Mouse (Mus musculus) embryonic facial prominence, embryonic 11.5 days (tissue): ENCODE results near the gene Cggbp1. TPM values are rescaled to one million over a fixed set of nuclear protein-coding genes. Genes with fewer than 3 reads are reported as not detected.
"Not testable (repeated sequence)": the region's sequence is repeated elsewhere in the genome, so short reads cannot be mapped to it uniquely, and the experiment has no call there.

Experiments
- ATAC-seq: fragments of 200-750 bp; cut with Nextera tagmentation; replicated peaks from 2 replicates; pipeline ENCODE4 v1.8.0; 2017; ENCODE audit warnings: low read depth; ENCODE audit not compliant: insufficient number of reproducible peaks, low FRiP score, low TSS enrichment
- DNase-seq: peaks from one replicate; pipeline ENCODE4 v3.0.0-alpha.2; 2015; ENCODE audit warnings: low spot score
- H3K27ac ChIP-seq: fragments of 300-500 bp; sonication (generic); replicated peaks from 2 replicates; pipeline ENCODE4 v1.5.1; 2014; ENCODE audit warnings: mild to moderate bottlenecking, low read depth, low read length, control low read depth
- H3K27me3 ChIP-seq: fragments of 300-500 bp; sonication (generic); 2 replicates; pipeline ENCODE4 v1.6.1; 2014; ENCODE audit warnings: mild to moderate bottlenecking, low read length, moderate library complexity, mixed read lengths; ENCODE audit not compliant: control insufficient read depth, insufficient read depth
- H3K36me3 ChIP-seq: fragments of 300-500 bp; sonication (generic); replicated peaks from 2 replicates; pipeline ENCODE4 v1.6.1; 2014; ENCODE audit warnings: low read depth, mild to moderate bottlenecking, low read length, moderate library complexity, mixed read lengths; ENCODE audit not compliant: control insufficient read depth, insufficient read depth
- H3K4me1 ChIP-seq: fragments of 300-500 bp; sonication (generic); 2 replicates; pipeline ENCODE4 v1.6.1; 2014; ENCODE audit warnings: low read length, mixed read lengths; ENCODE audit not compliant: control insufficient read depth, insufficient read depth
- H3K4me2 ChIP-seq: fragments of 300-500 bp; sonication (generic); 2 replicates; pipeline ENCODE4 v1.6.1; 2014; ENCODE audit warnings: low read depth, mild to moderate bottlenecking, control low read depth, low read length, moderate library complexity
- H3K4me3 ChIP-seq: fragments of 300-500 bp; sonication (generic); 2 replicates; pipeline ENCODE4 v1.5.1; 2014; ENCODE audit warnings: low read depth, low read length, control low read depth
- H3K9ac ChIP-seq: fragments of 300-500 bp; sonication (generic); replicated peaks from 2 replicates; pipeline ENCODE4 v1.6.1; 2014; ENCODE audit warnings: mild to moderate bottlenecking, control low read depth, low read length
- H3K9me3 ChIP-seq: fragments of 300-500 bp; sonication (generic); replicated peaks from 2 replicates; pipeline ENCODE4 v1.6.1; 2016; ENCODE audit warnings: mild to moderate bottlenecking, low read length, inconsistent platforms, mixed read lengths; ENCODE audit not compliant: control insufficient read depth
- WGBS: fragments of 180-500 bp; shearing (Covaris S2); extraction: QIAGEN DNeasy Blood & Tissue Kit; methylation state at CpG from one replicate; pipeline ENCODE4 v1.1.7; 2014; 5-methylcytosine and 5-hydroxymethylcytosine counted together
- polyA plus RNA-seq: library from polyadenylated mRNA; unstranded; fragments of >200 nt; fragmentation: Nextera tagmentation; extraction: Ambion mirVana; gene quantifications from 2 replicates; pipeline ENCODE4 v1.2.1, GENCODE M21; 2014

Cggbp1 gene
- polyA plus RNA-seq, 1 experiment from 2014 or later = 145 TPM

DNA sequence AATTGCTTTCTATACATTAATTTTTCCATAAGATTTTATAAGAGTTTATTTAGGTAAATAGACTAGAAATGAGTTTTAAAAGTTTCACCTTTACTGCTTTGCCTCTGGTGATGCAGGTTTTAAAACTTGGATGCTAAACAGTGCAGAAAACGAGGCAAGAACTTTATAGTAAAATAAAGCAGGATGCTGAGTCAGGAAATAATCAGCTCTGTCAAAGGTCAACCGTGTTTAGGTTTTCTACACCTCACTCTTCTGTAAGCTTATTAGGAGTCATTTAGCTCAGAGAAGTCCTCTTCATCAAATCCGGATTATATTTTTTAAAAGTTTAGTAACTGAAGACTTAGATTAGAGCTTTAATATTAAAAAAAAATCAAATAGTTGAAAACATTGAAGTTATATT is 5.2 kb downstream of the Cggbp1 start:
- no peaks in the 10 kb centered on the region for H3K4me1 ChIP-seq
- no peaks in the 10 kb centered on the region for H3K27me3 ChIP-seq
- no peaks in the 10 kb centered on the region for H3K9me3 ChIP-seq
- no peak for DNase-seq
- peaks cover 8% of the 10 kb centered on the region for H3K36me3 ChIP-seq
- 84% methylated on average over 3 of the region's 3 CpGs for WGBS
- H3K4me2 ChIP-seq = no peak overlapping the region
- no peak overlapping the region for H3K27ac ChIP-seq
- no peak overlapping the region for H3K4me3 ChIP-seq
- ATAC-seq = no peak
- no peak overlapping the region for H3K9ac ChIP-seq

DNA sequence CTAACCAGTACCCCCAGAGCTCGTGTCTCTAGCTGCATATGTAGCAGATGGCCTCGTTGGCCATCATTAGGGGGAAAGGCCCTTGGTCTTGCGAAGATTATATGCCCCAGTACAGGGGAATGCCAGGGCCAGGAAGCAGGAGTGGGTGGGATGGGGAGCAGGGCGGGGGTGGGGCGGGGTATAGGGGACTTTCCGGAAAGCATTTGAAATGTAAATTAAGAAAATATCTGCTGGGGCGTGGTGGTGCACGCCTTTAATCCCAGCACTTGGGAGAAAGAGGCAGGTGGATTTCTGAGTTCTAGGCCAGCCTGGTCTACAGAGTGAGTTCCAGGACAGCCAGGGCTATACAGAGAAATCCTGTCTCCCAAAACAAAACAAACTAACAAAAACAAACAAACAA is 14.0 kb downstream of the Cggbp1 start:
- H3K4me1 ChIP-seq, ATAC-seq: not testable (repeated sequence)
- 85% methylated on average over 8 of the region's 8 CpGs for WGBS

DNA sequence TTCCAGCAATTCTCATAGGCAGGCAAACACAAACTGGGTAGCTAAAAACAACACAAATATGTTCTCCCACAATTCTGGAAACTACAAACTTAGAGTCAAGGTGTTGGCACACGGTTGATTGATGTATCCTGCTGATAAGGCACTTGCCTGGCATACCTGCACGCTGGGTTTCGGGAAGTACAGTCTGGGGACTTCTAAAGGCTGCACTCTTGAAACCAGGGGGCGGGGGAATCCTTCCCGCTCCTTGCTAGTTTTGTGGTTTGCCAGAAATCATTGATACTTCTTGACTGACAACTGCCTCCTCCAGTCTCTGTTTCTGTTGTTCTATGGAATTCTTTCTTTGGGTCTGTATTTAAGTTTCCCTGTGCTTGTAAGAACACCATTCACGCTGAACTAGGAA is 16.8 kb downstream of the Cggbp1 start:
- no peak overlapping the region for H3K9ac ChIP-seq
- DNase-seq = no peak
- 76% methylated on average over 6 of the region's 6 CpGs for whole genome bisulfite sequencing
- H3K36me3 ChIP-seq = no peaks in the 10 kb centered on the region
- H3K4me3 ChIP-seq = no peak overlapping the region
- no peaks in the 10 kb centered on the region for H3K4me1 ChIP-seq
- no peak for ATAC-seq
- H3K27ac ChIP-seq = no peak overlapping the region
- H3K27me3 ChIP-seq = no peaks in the 10 kb centered on the region
- no peaks in the 10 kb centered on the region for H3K9me3 ChIP-seq
- no peak overlapping the region for H3K4me2 ChIP-seq

More for the DNA sequence above, 14.0 kb downstream of the Cggbp1 start:
- not testable (repeated sequence) for H3K27me3 ChIP-seq, DNase-seq, H3K4me2 ChIP-seq, H3K9ac ChIP-seq, H3K36me3 ChIP-seq, H3K27ac ChIP-seq, H3K4me3 ChIP-seq, H3K9me3 ChIP-seq

DNA sequence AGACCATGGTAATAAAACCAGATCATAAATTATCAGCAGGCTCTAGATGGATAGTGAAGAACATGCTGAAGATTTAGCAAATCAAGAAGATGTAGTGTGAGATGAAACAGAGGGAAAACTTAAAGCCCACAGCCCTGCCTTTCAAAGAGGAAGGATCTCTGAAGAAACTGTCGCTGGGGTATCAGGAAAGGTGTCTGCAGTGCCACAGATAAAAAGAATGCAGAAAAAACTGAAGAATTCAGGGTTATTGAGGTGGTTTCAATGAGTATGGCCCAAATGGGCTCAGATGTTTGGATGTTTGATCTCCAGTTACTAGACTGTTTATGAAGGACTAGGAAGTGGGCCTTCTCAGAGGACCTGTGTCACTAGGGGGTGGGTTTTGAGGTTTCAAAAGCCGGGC is 17.8 kb downstream of the Cggbp1 start:
- no peak overlapping the region for H3K9ac ChIP-seq
- no peaks in the 10 kb centered on the region for H3K27me3 ChIP-seq
- no peaks in the 10 kb centered on the region for H3K9me3 ChIP-seq
- H3K36me3 ChIP-seq = no peaks in the 10 kb centered on the region
- ATAC-seq (no peak), DNase-seq (no peak)
- H3K27ac ChIP-seq = no peak overlapping the region
- H3K4me2 ChIP-seq = no peak overlapping the region
- WGBS = 70% methylated on average over 2 of the region's 2 CpGs
- H3K4me3 ChIP-seq = no peak overlapping the region
- no peaks in the 10 kb centered on the region for H3K4me1 ChIP-seq

DNA sequence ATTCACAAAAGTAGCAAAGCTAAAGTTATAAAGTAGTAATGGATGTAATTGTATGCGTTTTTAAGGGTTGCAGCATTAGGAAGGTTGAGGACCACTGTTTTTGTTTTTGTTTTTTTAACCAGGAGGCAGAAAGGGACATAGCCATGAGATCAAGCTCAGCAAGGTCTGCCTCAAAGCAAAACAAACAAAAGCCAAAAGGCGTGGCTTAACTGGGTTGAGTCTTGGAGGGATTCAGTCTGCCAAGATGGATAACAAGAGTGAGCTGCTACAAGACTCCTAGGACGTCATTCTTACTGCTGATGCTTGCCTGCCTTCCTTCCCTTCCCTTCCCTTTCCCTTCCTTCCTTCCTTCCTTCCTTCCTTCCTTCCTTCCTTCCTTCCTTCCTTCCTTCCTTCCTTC is 20.5 kb downstream of the Cggbp1 start:
- H3K4me3 ChIP-seq = no peak overlapping the region
- no peaks in the 10 kb centered on the region for H3K27me3 ChIP-seq
- H3K27ac ChIP-seq = no peak overlapping the region
- no peaks in the 10 kb centered on the region for H3K4me1 ChIP-seq
- no peak overlapping the region for H3K4me2 ChIP-seq
- no peaks in the 10 kb centered on the region for H3K9me3 ChIP-seq
- ATAC-seq (no peak), DNase-seq (no peak)
- no peak overlapping the region for H3K9ac ChIP-seq
- 25% methylated on average over 3 of the region's 3 CpGs for WGBS
- no peaks in the 10 kb centered on the region for H3K36me3 ChIP-seq

DNA sequence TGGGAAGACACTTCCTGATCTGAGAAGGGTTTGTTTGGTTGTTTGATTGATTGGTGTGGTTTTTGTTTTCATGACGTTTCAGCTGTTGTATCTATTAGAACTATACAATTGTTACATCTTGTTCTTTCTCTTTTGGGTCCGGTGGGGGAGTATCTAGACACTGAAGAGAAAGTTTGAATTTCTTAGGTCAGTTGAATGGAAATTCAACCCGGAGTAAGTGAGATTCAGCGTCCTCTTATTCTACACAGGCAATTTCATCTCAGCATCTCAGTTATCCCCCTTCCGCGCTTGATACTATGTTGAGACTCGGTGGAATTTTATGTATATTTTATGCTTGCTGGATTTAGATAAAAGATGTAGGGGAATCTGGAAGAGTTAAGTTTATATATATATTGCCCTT is 21.0 kb downstream of the Cggbp1 start:
- no peak for ATAC-seq
- Histone ChIP-seq H3K27me3 (no peaks in the 10 kb centered on the region), H3K4me2 (peak overlapping the region; percentile 21; the same call in 1 of the 2 replicates), H3K27ac (no peak overlapping the region), H3K36me3 (no peaks in the 10 kb centered on the region), H3K9ac (no peak overlapping the region), H3K4me3 (peak overlapping the region; percentile 19), H3K9me3 (no peaks in the 10 kb centered on the region), H3K4me1 (no peaks in the 10 kb centered on the region)
- no peak for DNase-seq
- 14% methylated on average over 7 of the region's 7 CpGs for WGBS

DNA sequence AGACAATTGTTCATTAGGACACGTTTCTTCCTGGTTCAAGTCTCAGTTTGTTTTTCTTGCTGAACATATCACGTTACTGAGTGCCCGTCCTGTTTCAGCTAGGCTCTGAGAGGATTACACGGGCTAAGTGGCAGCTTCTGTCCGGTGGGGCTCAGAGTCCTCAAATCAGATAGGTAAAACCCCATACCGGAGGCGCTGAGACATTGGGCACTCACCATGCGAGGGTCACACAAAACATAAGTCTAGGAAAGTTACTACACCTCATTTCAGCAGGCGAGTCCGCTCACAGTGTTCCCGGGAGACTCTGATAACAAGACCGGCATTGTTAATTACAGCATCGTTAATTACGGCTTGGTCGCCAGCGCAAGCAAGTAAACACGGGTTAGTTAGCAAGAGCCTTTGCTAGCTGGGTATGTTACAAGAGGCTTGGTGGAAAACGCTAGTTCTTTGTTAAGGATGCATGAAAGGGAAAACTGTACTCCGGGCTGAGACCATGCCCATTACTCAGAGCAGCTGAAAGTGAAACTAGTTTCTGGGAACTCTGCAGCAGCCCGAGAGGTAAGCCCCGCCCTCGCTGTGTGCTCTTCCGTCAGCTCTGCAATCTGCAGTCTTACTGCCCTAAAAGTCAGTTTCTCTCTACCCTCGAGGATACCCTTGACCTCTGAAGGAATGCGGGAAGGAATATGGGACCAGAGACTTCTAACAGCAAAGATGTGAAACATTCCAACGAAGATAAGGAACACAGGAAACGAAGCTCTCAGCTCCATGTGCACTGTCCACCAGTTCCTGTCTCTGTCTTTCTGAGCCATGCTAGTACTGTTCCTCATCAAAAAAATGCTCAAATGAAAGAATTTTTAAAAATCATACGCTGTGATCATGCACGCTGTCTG is 21.9 kb downstream of the Cggbp1 start:
- Histone ChIP-seq H3K36me3 (no peaks in the 10 kb centered on the region), H3K27me3 (no peaks in the 10 kb centered on the region), H3K9me3 (no peaks in the 10 kb centered on the region), H3K27ac (peak overlapping the region; percentile 52; the same call in 1 of the 2 replicates), H3K4me2 (peak overlapping the region; percentile 47), H3K4me3 (peak overlapping the region; percentile 46), H3K4me1 (no peaks in the 10 kb centered on the region), H3K9ac (peak overlapping the region; percentile 64)
- ATAC-seq (peak; percentile 91), DNase-seq (peak; percentile 86)
- WGBS = 4% methylated on average over 29 of the region's 29 CpGs

DNA sequence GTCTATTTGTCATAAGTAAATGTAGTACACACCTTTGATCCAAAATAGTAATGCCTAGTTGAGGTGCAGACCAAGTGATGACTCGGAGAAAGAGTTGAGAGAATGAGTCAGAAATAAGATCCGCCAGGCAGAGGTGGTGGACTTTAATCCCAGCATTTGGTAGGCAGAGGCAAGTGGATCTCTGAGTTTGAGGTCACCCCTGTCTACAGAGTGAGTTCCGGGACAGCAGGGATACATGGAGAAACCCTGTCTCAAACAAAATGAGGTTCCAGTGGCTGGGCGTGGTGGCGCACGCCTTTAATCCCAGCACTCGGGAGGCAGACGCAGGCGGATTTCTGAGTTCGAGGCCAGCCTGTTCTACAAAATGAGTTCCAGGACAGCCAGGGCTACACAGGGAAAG is 23.6 kb downstream of the Cggbp1 start:
- no peak overlapping the region for H3K4me3 ChIP-seq
- H3K9ac ChIP-seq = no peak overlapping the region
- H3K9me3 ChIP-seq = no peaks in the 10 kb centered on the region
- no peak overlapping the region for H3K4me2 ChIP-seq
- DNase-seq = no peak
- ATAC-seq = no peak
- H3K27ac ChIP-seq = no peak overlapping the region
- no peaks in the 10 kb centered on the region for H3K27me3 ChIP-seq
- no peaks in the 10 kb centered on the region for H3K36me3 ChIP-seq
- H3K4me1 ChIP-seq = no peaks in the 10 kb centered on the region
- WGBS = 97% methylated on average over 10 of the region's 10 CpGs
